Mouse (Mus musculus) limb, embryonic 12.5 days (tissue): Measurements from ENCODE around the gene Actn4. TPM values are rescaled to one million over a fixed set of nuclear protein-coding genes. Genes with fewer than 3 reads are reported as not detected.
A peak's percentile ranks its signal among the peaks of the same experiment; 100 is the strongest.

ENCODE experiments used
- ATAC-seq: fragments of 200-750 bp; cut with Nextera tagmentation; 2 replicates; pipeline ENCODE4 v1.8.0; 2017; ENCODE audit warnings: low read depth, moderate TSS enrichment; ENCODE audit not compliant: insufficient number of reproducible peaks, insufficient read depth, low FRiP score, low TSS enrichment
- H3K27ac ChIP-seq: fragments of 300-500 bp; sonication (generic); 2 replicates; pipeline ENCODE4 v1.5.1; 2016; ENCODE audit warnings: mild to moderate bottlenecking, moderate library complexity
- H3K27me3 ChIP-seq: fragments of 300-500 bp; sonication (generic); 2 replicates; pipeline ENCODE4 v1.6.1; 2016; ENCODE audit warnings: mild to moderate bottlenecking, moderate library complexity
- H3K36me3 ChIP-seq: fragments of 300-500 bp; sonication (generic); 2 replicates; pipeline ENCODE4 v1.6.1; 2016; ENCODE audit warnings: mild to moderate bottlenecking, moderate library complexity
- H3K4me1 ChIP-seq: fragments of 300-500 bp; sonication (generic); replicated peaks from 2 replicates; pipeline ENCODE4 v1.6.1; 2016
- H3K4me2 ChIP-seq: fragments of 300-500 bp; sonication (generic); 2 replicates; pipeline ENCODE4 v1.6.1; 2016; ENCODE audit warnings: mild to moderate bottlenecking, moderate library complexity
- H3K4me3 ChIP-seq: fragments of 300-500 bp; sonication (generic); replicated peaks from 2 replicates; pipeline ENCODE4 v1.5.1; 2016; ENCODE audit warnings: mild to moderate bottlenecking
- H3K9ac ChIP-seq: fragments of 300-500 bp; sonication (generic); replicated peaks from 2 replicates; pipeline ENCODE4 v1.6.1; 2016; ENCODE audit warnings: mild to moderate bottlenecking, moderate library complexity
- H3K9me3 ChIP-seq: fragments of 300-500 bp; sonication (generic); 2 replicates; pipeline ENCODE4 v1.6.1; 2016; ENCODE audit warnings: mild to moderate bottlenecking, moderate library complexity
- WGBS: fragments of 180-500 bp; shearing (Covaris S2); methylation state at CpG from one replicate; pipeline ENCODE4 v1.1.7; 2016; 5-methylcytosine and 5-hydroxymethylcytosine counted together
- polyA plus RNA-seq: library from polyadenylated mRNA; unstranded; fragments of >200 nt; fragmentation: Nextera tagmentation; extraction: Ambion mirVana; gene quantifications from 2 replicates; pipeline ENCODE4 v1.2.1, GENCODE M21; 2016

Gene Actn4
- polyA plus RNA-seq, 1 experiment from 2014 or later, result 269 TPM

GRCm38 (mm10) chr7:28957997-28958725, 4.0 kb downstream of the Actn4 start:
- Histone ChIP-seq H3K9ac (no peak overlapping the region), H3K36me3 (peaks cover 21% of the 10 kb centered on the region; the same call in 1 of the 2 replicates), H3K4me2 (no peak overlapping the region), H3K27me3 (no peaks in the 10 kb centered on the region), H3K27ac (no peak overlapping the region), H3K4me3 (no peak overlapping the region), H3K4me1 (peaks cover 68% of the 10 kb centered on the region), H3K9me3 (no peaks in the 10 kb centered on the region)
- 52% methylated on average over 1 of the region's 1 CpGs for WGBS
- ATAC-seq, result no peak

- Histone ChIP-seq H3K4me3 (no peak overlapping the region), H3K9ac (no peak overlapping the region), H3K9me3 (no peaks in the 10 kb centered on the region), H3K27ac (no peak overlapping the region), H3K36me3 (peaks cover 21% of the 10 kb centered on the region; the same call in 1 of the 2 replicates), H3K4me1 (peaks cover 71% of the 10 kb centered on the region), H3K27me3 (no peaks in the 10 kb centered on the region), H3K4me2 (no peak overlapping the region)
- WGBS, result 82% methylated on average over 6 of the region's 6 CpGs
- no peak for ATAC-seq
Observed at GRCm38 (mm10) chr7:28957286-28957685, 4.9 kb downstream of the Actn4 start.

GRCm38 (mm10) chr7:28956270-28956669, 5.9 kb downstream of the Actn4 start:
- no peak overlapping the region for H3K9ac ChIP-seq
- H3K27ac ChIP-seq, result no peak overlapping the region
- H3K9me3 ChIP-seq, result no peaks in the 10 kb centered on the region
- no peak overlapping the region for H3K4me3 ChIP-seq
- WGBS, result 85% methylated on average over 1 of the region's 1 CpGs
- no peaks in the 10 kb centered on the region for H3K27me3 ChIP-seq
- H3K36me3 ChIP-seq, result peaks cover 21% of the 10 kb centered on the region; the same call in 1 of the 2 replicates
- peaks cover 80% of the 10 kb centered on the region for H3K4me1 ChIP-seq
- ATAC-seq, result no peak
- no peak overlapping the region for H3K4me2 ChIP-seq

- no peaks in the 10 kb centered on the region for H3K27me3 ChIP-seq
- peak overlapping the region; percentile 66 for H3K27ac ChIP-seq
- no peak overlapping the region for H3K4me3 ChIP-seq
- peaks cover 25% of the 10 kb centered on the region; the same call in 1 of the 2 replicates for H3K36me3 ChIP-seq
- no peaks in the 10 kb centered on the region for H3K9me3 ChIP-seq
- H3K4me2 ChIP-seq, result no peak overlapping the region
- H3K9ac ChIP-seq, result 0 out of 2 replicates have a peak overlapping the region, but pooled peaks have one; percentile 18
- H3K4me1 ChIP-seq, result peaks cover 80% of the 10 kb centered on the region
- ATAC-seq, result no peak
- 68% methylated on average over 5 of the region's 5 CpGs for WGBS
Observed at GRCm38 (mm10) chr7:28955295-28955897, 6.7 kb downstream of the Actn4 start.

GRCm38 (mm10) chr7:28954773-28955172, 7.4 kb downstream of the Actn4 start:
- WGBS, result 82% methylated on average over 4 of the region's 4 CpGs
- Histone ChIP-seq H3K36me3 (peaks cover 27% of the 10 kb centered on the region; the same call in 1 of the 2 replicates), H3K4me3 (no peak overlapping the region), H3K27me3 (no peaks in the 10 kb centered on the region), H3K9ac (no peak overlapping the region), H3K27ac (peak overlapping the region; percentile 66), H3K4me2 (no peak overlapping the region), H3K9me3 (no peaks in the 10 kb centered on the region), H3K4me1 (peaks cover 80% of the 10 kb centered on the region)
- no peak for ATAC-seq

GRCm38 (mm10) chr7:28953476-28954376, 8.4 kb downstream of the Actn4 start:
- peak overlapping the region; percentile 35; the same call in 1 of the 2 replicates for H3K9ac ChIP-seq
- peak overlapping the region; percentile 79 for H3K27ac ChIP-seq
- peaks cover 80% of the 10 kb centered on the region for H3K4me1 ChIP-seq
- no peak overlapping the region for H3K4me3 ChIP-seq
- no peaks in the 10 kb centered on the region for H3K9me3 ChIP-seq
- 13% methylated on average over 2 of the region's 2 CpGs for WGBS
- H3K4me2 ChIP-seq, result peak overlapping the region; percentile 20
- no peak for ATAC-seq
- no peaks in the 10 kb centered on the region for H3K27me3 ChIP-seq
- peaks cover 24% of the 10 kb centered on the region; the same call in 1 of the 2 replicates for H3K36me3 ChIP-seq

GRCm38 (mm10) chr7:28952786-28953185, 9.4 kb downstream of the Actn4 start:
- Histone ChIP-seq H3K4me3 (no peak overlapping the region), H3K36me3 (peaks cover 24% of the 10 kb centered on the region; the same call in 1 of the 2 replicates), H3K9me3 (no peaks in the 10 kb centered on the region), H3K27me3 (no peaks in the 10 kb centered on the region), H3K4me1 (peaks cover 83% of the 10 kb centered on the region), H3K4me2 (no peak overlapping the region), H3K27ac (peak overlapping the region; percentile 79), H3K9ac (no peak overlapping the region)
- ATAC-seq, result no peak
- WGBS, result 39% methylated on average over 3 of the region's 3 CpGs

- H3K4me2 ChIP-seq, result no peak overlapping the region
Observed at GRCm38 (mm10) chr7:28951764-28952163, 10.4 kb downstream of the Actn4 start.

GRCm38 (mm10) chr7:28950346-28951037, 11.6 kb downstream of the Actn4 start:
- H3K4me3 ChIP-seq, result no peak overlapping the region
- H3K9ac ChIP-seq, result no peak overlapping the region
- peak overlapping the region; percentile 97 for H3K27ac ChIP-seq
- peaks cover 16% of the 10 kb centered on the region; the same call in 1 of the 2 replicates for H3K36me3 ChIP-seq
- WGBS, result 69% methylated on average over 10 of the region's 10 CpGs
- H3K4me2 ChIP-seq, result no peak overlapping the region
- no peaks in the 10 kb centered on the region for H3K9me3 ChIP-seq
- no peaks in the 10 kb centered on the region for H3K27me3 ChIP-seq
- ATAC-seq, result no peak
- peaks cover 96% of the 10 kb centered on the region for H3K4me1 ChIP-seq

More at GRCm38 (mm10) chr7:28951764-28952163, 10.4 kb downstream of the Actn4 start:
- H3K9me3 ChIP-seq, result no peaks in the 10 kb centered on the region
- H3K36me3 ChIP-seq, result peaks cover 24% of the 10 kb centered on the region; the same call in 1 of the 2 replicates
- H3K4me3 ChIP-seq, result no peak overlapping the region
- H3K27ac ChIP-seq, result peak overlapping the region; percentile 79
- ATAC-seq, result no peak
- WGBS, result 91% methylated on average over 2 of the region's 2 CpGs
- no peak overlapping the region for H3K9ac ChIP-seq
- no peaks in the 10 kb centered on the region for H3K27me3 ChIP-seq
- peaks cover 89% of the 10 kb centered on the region for H3K4me1 ChIP-seq

GRCm38 (mm10) chr7:28949298-28949697, 12.8 kb downstream of the Actn4 start:
- H3K4me2 ChIP-seq, result peak overlapping the region; percentile 20; the same call in 1 of the 2 replicates
- peak overlapping the region; percentile 97 for H3K27ac ChIP-seq
- H3K4me1 ChIP-seq, result peaks cover 97% of the 10 kb centered on the region
- H3K9me3 ChIP-seq, result no peaks in the 10 kb centered on the region
- WGBS, result 78% methylated on average over 2 of the region's 2 CpGs
- H3K4me3 ChIP-seq, result no peak overlapping the region
- no peak for ATAC-seq
- no peak overlapping the region; the same call in 1 of the 2 replicates for H3K9ac ChIP-seq
- H3K36me3 ChIP-seq, result peaks cover 6% of the 10 kb centered on the region; the same call in 1 of the 2 replicates
- no peaks in the 10 kb centered on the region for H3K27me3 ChIP-seq
